Mouse (Mus musculus) T-cell, adult 66 days (primary cell): ENCODE results near the gene Ncf1. TPM values are rescaled to one million over a fixed set of nuclear protein-coding genes. Genes with fewer than 3 reads are reported as not detected.

Experiments used
- total RNA-seq, 2 experiments: library from RNA; stranded (reverse); gene quantifications; 3 replicates in 1 of 2; 4 replicates in 1 of 2; pipeline ENCODE4 v1.2.4; 2023

The Ncf1 gene
- 10 to 100 TPM; 17.0 to 29.8 TPM for total RNA-seq

DNA sequence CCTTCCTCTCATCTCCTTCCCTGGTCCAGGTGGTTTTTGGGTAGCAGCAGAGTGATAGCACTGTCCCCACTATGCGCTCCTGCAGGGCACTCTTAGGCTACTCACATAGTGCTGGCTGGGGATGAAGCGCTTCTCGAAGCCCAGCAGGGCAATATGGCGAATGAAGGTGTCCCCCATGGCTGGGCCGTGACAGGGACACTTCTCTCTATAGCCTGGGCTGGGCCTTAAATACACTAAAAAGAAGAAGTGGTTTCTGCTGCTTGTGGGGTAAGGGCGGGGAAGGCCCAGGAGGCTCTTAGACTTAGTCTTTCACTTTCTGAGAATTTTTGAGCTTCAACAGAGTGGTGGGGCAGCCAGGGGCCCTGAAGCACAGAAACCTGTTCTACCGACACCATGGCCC lies at the start of gene Ncf1:
TSS of gene Ncf1 (minus strand) at position 235 of the 400 bp plus-strand sequence.

DNA sequence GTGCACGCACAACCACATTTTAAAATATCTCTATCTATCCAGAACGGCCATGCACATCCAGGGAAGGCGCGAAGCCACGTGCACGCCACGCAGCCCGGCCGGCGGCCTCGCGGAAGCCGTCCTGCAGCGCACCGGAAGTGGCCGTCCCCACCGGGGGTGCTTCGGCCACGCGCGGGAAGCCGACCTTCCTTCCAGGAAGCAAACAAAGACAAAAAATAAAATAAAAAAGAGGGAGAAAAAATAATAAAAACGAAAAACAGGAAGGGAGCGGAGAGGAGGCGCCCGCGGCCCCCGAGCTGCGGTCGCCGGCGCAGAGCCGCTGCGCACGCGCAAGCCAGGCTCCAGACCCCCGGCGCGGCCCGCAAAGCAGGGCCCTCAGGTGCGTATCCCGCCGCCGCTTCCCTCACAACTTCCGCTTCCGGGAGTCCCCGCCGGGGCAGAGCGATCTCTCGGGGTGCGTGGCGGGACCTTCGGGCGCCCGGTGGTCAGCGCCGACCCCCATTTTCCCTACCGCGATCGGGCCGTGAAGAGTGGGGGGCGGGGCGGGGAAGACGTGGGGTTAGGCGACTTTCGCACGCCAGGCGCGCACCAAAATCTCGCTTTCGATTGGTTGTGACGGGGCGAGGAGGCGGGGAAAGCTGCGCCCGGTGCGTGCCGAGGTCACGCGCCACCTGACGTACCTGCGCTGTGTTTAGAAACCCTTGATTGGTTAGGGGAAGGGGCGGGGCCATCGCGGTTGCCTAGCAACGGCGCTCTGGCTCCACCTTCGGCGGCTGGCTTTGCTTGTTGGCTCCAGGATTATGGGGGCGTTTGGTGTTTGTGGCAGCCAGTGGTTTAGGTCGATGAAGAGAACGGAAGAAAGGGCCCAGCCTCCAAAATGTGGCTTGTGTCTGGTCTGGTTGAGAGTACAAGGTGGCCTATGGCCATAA lies 45.3 kb downstream of the Ncf1 start, which contains the start of gene Gtf2ird2:
TSS of gene Gtf2ird2 (plus strand) at position 140 of the 929 bp plus-strand sequence.

DNA sequence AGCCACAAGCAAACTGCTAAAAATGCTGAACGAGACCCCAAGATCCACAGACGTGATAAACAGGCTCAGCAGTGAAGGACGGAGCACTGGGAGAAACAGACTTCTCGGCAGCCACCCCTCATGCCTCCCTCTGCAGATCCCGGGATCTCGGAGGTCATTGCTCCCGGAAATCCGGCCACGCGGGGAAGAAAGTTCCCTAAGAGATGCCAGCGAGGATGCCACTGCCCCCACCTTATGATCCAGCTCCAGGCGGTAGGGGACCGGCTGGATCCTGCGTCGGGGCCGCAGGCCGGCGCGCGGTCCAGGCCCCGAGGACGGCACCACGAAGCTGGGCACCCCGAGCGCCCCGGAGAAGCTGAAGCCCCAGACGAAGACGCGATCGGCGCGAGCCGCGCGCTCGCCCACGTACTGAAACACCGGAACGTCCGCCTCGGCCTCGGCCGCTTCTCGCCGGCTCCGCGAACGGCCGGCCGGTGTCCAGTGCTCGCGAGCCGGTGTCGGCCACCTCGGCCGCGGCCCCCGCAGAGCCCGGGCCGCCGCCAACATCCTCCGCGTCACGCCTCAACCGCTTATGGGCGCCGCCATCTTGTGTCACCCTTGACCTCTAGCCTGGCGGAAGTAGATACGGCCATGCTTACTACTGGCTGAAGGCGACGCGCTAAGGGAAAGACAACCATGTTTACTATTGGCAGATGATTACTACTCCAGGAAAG lies 53.1 kb downstream of the Ncf1 start, which contains the start of gene Rcc1l:
TSS of gene Rcc1l (minus strand) at position 606 of the 713 bp plus-strand sequence.

Other genes starting within 250 kb of the Ncf1 start
- gene Castor2, start 129.9 kb downstream of the Ncf1 start, total RNA-seq: 10 to 100 TPM; 11.2 to 13.3 TPM
- 10 to 100 TPM; 25.1 to 28.9 TPM for gene Rcc1l, start 52.9 kb downstream of the Ncf1 start, total RNA-seq
- 10 to 100 TPM; 23.0 to 27.5 TPM for gene Gtf2ird2, start 45.6 kb downstream of the Ncf1 start, total RNA-seq
- 100 to 1,000 TPM; 197 to 209 TPM for gene Gtf2i, start 85.1 kb upstream of the Ncf1 start, total RNA-seq
- gene Gtf2ird1, start 227.1 kb upstream of the Ncf1 start, total RNA-seq: 10 to 100 TPM; 10.3 to 14.3 TPM